Mouse (Mus musculus): ENCODE results near the gene Asb17. TPM values are rescaled to one million over a fixed set of nuclear protein-coding genes. Genes with fewer than 3 reads are reported as not detected.

Asb17 gene
- 0.06 and 0.19 TPM in 2 replicates for polyA plus RNA-seq (2015; fragmentation: Nextera tagmentation; extraction: Ambion mirVana)

GRCm38 (mm10) chr3:153844030-153844429 lies at the start of gene Asb17:
Asb17 (plus strand) TSS chr3:153844209.
- Histone ChIP-seq H3K9ac (no peak within 1 kb of the TSS), H3K9me3 (no peaks in the 10 kb centered on the region), H3K4me2 (no peak within 1 kb of the TSS), H3K27ac (no peak within 1 kb of the TSS), H3K4me3 (no peak within 1 kb of the TSS), H3K36me3 (replicated peaks) (no peaks in the 10 kb centered on the region), H3K27me3 (replicated peaks) (no peaks in the 10 kb centered on the region), H3K4me1 (no peaks in the 10 kb centered on the region)
- WGBS: 87% methylated on average over 10 of the region's 10 CpGs
- ATAC-seq (replicated peaks): no peak

- 81% methylated on average over 7 of the region's 7 CpGs for WGBS
- Histone ChIP-seq H3K9ac (no peak overlapping the region), H3K4me1 (0 out of 2 replicates have a peak, but pooled peaks cover 4% of the 10 kb centered on the region), H3K27ac (no peak overlapping the region), H3K27me3 (replicated peaks) (no peaks in the 10 kb centered on the region), H3K9me3 (no peaks in the 10 kb centered on the region), H3K4me3 (no peak overlapping the region), H3K36me3 (replicated peaks) (no peaks in the 10 kb centered on the region), H3K4me2 (no peak overlapping the region)
- no peak for ATAC-seq (replicated peaks)
Measured at GRCm38 (mm10) chr3:153797574-153797973, 46.4 kb upstream of the Asb17 start.

GRCm38 (mm10) chr3:153799603-153800002 lies 44.4 kb upstream of the Asb17 start:
- H3K36me3 ChIP-seq (replicated peaks): no peaks in the 10 kb centered on the region
- H3K27me3 ChIP-seq (replicated peaks): no peaks in the 10 kb centered on the region
- H3K4me2 ChIP-seq: no peak overlapping the region
- WGBS: 91% methylated on average over 11 of the region's 11 CpGs
- H3K27ac ChIP-seq: no peak overlapping the region
- no peaks in the 10 kb centered on the region for H3K9me3 ChIP-seq
- ATAC-seq (replicated peaks): no peak
- no peak overlapping the region for H3K9ac ChIP-seq
- H3K4me1 ChIP-seq: 0 out of 2 replicates have a peak, but pooled peaks cover 4% of the 10 kb centered on the region
- H3K4me3 ChIP-seq: no peak overlapping the region

- no peak for ATAC-seq (replicated peaks)
- Histone ChIP-seq H3K27ac (no peak overlapping the region), H3K9me3 (no peaks in the 10 kb centered on the region), H3K36me3 (replicated peaks) (no peaks in the 10 kb centered on the region), H3K4me1 (0 out of 2 replicates have a peak, but pooled peaks cover 4% of the 10 kb centered on the region), H3K4me3 (no peak overlapping the region), H3K4me2 (no peak overlapping the region), H3K9ac (no peak overlapping the region), H3K27me3 (replicated peaks) (no peaks in the 10 kb centered on the region)
- 84% methylated on average over 5 of the region's 5 CpGs for WGBS
Measured at GRCm38 (mm10) chr3:153800690-153801089, 43.3 kb upstream of the Asb17 start.

- Histone ChIP-seq H3K9me3 (no peaks in the 10 kb centered on the region), H3K4me1 (peaks cover 10% of the 10 kb centered on the region; the same call in 1 of the 2 replicates), H3K27ac (no peak overlapping the region), H3K4me3 (no peak overlapping the region), H3K9ac (no peak overlapping the region), H3K36me3 (replicated peaks) (no peaks in the 10 kb centered on the region), H3K27me3 (replicated peaks) (no peaks in the 10 kb centered on the region), H3K4me2 (no peak overlapping the region)
- ATAC-seq (replicated peaks): no peak
- WGBS: 84% methylated on average over 6 of the region's 6 CpGs
Measured at GRCm38 (mm10) chr3:153801541-153801940, 42.5 kb upstream of the Asb17 start.

- Histone ChIP-seq H3K27me3 (replicated peaks) (no peaks in the 10 kb centered on the region), H3K9ac (no peak overlapping the region), H3K4me2 (no peak overlapping the region), H3K36me3 (replicated peaks) (no peaks in the 10 kb centered on the region), H3K27ac (no peak overlapping the region), H3K9me3 (no peaks in the 10 kb centered on the region), H3K4me3 (no peak overlapping the region), H3K4me1 (peaks cover 11% of the 10 kb centered on the region; the same call in 1 of the 2 replicates)
- 93% methylated on average over 5 of the region's 5 CpGs for WGBS
- no peak for ATAC-seq (replicated peaks)
Measured at GRCm38 (mm10) chr3:153802640-153803039, 41.4 kb upstream of the Asb17 start.

GRCm38 (mm10) chr3:153804032-153804431 lies 40.0 kb upstream of the Asb17 start:
- Histone ChIP-seq H3K4me2 (no peak overlapping the region), H3K4me3 (no peak overlapping the region), H3K27me3 (replicated peaks) (no peaks in the 10 kb centered on the region), H3K36me3 (replicated peaks) (no peaks in the 10 kb centered on the region), H3K9me3 (no peaks in the 10 kb centered on the region), H3K9ac (no peak overlapping the region), H3K4me1 (peaks cover 7% of the 10 kb centered on the region; the same call in 1 of the 2 replicates), H3K27ac (no peak overlapping the region)
- ATAC-seq (replicated peaks): no peak
- WGBS: 88% methylated on average over 7 of the region's 7 CpGs

GRCm38 (mm10) chr3:153806077-153806772 lies 37.8 kb upstream of the Asb17 start:
- H3K27me3 ChIP-seq (replicated peaks): no peaks in the 10 kb centered on the region
- ATAC-seq (replicated peaks): peak; percentile 93
- H3K4me3 ChIP-seq: no peak overlapping the region
- H3K36me3 ChIP-seq (replicated peaks): no peaks in the 10 kb centered on the region
- peaks cover 16% of the 10 kb centered on the region; the same call in 1 of the 2 replicates for H3K4me1 ChIP-seq
- H3K27ac ChIP-seq: no peak overlapping the region
- 36% methylated on average over 14 of the region's 14 CpGs for WGBS
- no peaks in the 10 kb centered on the region for H3K9me3 ChIP-seq
- H3K4me2 ChIP-seq: 0 out of 2 replicates have a peak overlapping the region, but pooled peaks have one; percentile 21
- H3K9ac ChIP-seq: no peak overlapping the region

GRCm38 (mm10) chr3:153806773-153807443 lies 37.1 kb upstream of the Asb17 start:
- H3K36me3 ChIP-seq (replicated peaks): no peaks in the 10 kb centered on the region
- H3K4me1 ChIP-seq: peaks cover 16% of the 10 kb centered on the region; the same call in 1 of the 2 replicates
- no peak overlapping the region for H3K4me3 ChIP-seq
- WGBS: 90% methylated on average over 9 of the region's 9 CpGs
- H3K27me3 ChIP-seq (replicated peaks): no peaks in the 10 kb centered on the region
- no peaks in the 10 kb centered on the region for H3K9me3 ChIP-seq
- H3K4me2 ChIP-seq: no peak overlapping the region
- ATAC-seq (replicated peaks): peak; percentile 49
- H3K9ac ChIP-seq: no peak overlapping the region
- no peak overlapping the region for H3K27ac ChIP-seq

- WGBS: 90% methylated on average over 9 of the region's 9 CpGs
- H3K9me3 ChIP-seq: no peaks in the 10 kb centered on the region
- no peaks in the 10 kb centered on the region for H3K27me3 ChIP-seq (replicated peaks)
- H3K9ac ChIP-seq: no peak overlapping the region
- H3K4me2 ChIP-seq: no peak overlapping the region
- ATAC-seq (replicated peaks): no peak
- no peak overlapping the region for H3K27ac ChIP-seq
- H3K4me1 ChIP-seq: peaks cover 16% of the 10 kb centered on the region; the same call in 1 of the 2 replicates
- H3K4me3 ChIP-seq: no peak overlapping the region
- no peaks in the 10 kb centered on the region for H3K36me3 ChIP-seq (replicated peaks)
Measured at GRCm38 (mm10) chr3:153807444-153808149, 36.4 kb upstream of the Asb17 start.

GRCm38 (mm10) chr3:153808406-153808805 lies 35.6 kb upstream of the Asb17 start:
- Histone ChIP-seq H3K9me3 (no peaks in the 10 kb centered on the region), H3K36me3 (replicated peaks) (no peaks in the 10 kb centered on the region), H3K4me2 (no peak overlapping the region), H3K9ac (no peak overlapping the region), H3K4me1 (peaks cover 16% of the 10 kb centered on the region; the same call in 1 of the 2 replicates), H3K27me3 (replicated peaks) (no peaks in the 10 kb centered on the region), H3K4me3 (no peak overlapping the region), H3K27ac (no peak overlapping the region)
- no peak for ATAC-seq (replicated peaks)
- 90% methylated on average over 13 of the region's 13 CpGs for WGBS

- Histone ChIP-seq H3K9ac (no peak overlapping the region), H3K27ac (no peak overlapping the region), H3K4me2 (no peak overlapping the region), H3K36me3 (replicated peaks) (no peaks in the 10 kb centered on the region), H3K4me1 (peaks cover 9% of the 10 kb centered on the region; the same call in 1 of the 2 replicates), H3K9me3 (no peaks in the 10 kb centered on the region), H3K4me3 (no peak overlapping the region), H3K27me3 (replicated peaks) (no peaks in the 10 kb centered on the region)
- WGBS: 88% methylated on average over 8 of the region's 8 CpGs
- ATAC-seq (replicated peaks): no peak
Measured at GRCm38 (mm10) chr3:153814026-153814425, 30.0 kb upstream of the Asb17 start.

Measured in midbrain, embryonic 15.5 days (tissue).